14 mouse cellular contexts compared by ENCODE assay signal in genomic region chr2:168292041-168292440, GRCm38 (mm10). TPM values are rescaled to one million over a fixed set of nuclear protein-coding genes. Genes with fewer than 3 reads are reported as not detected.
DNase-seq lines count a peak whose midpoint lies in the region; ATAC-seq lines count a peak whose summit lies in the region.
"Had no signal": no experiment of that assay in that cellular context is flagged by ENCODE, and none has a peak within 500 bp of the region (broad histone marks: within the 10 kb centered on the region; RNA-seq: fewer than 3 reads in every experiment).

No protein-coding gene starts in this region.

- H3K4me3 ChIP-seq in heart, embryonic 14.5 days (ENCODE audit: control insufficient read depth in 1 of 2, insufficient read depth in 1 of 2, low read depth in 1 of 2, low read length in 2 of 2), result no peak overlapping the region
- no peak overlapping the region for H3K4me3 ChIP-seq in kidney, embryonic 16.5 days (ENCODE audit: low read length)
- H3K4me3 ChIP-seq in limb, embryonic 11.5 days (ENCODE audit: low read depth, low read length), result no peak overlapping the region
- H3K4me3 ChIP-seq: forebrain, embryonic 15.5 days; hindbrain, embryonic 12.5 days; lung, embryonic 15.5 days had no signal

- DNase-seq in heart, adult 18-20 months, result no peak
- DNase-seq in kidney, adult 9 months, result no peak
- peak; percentile 50 for DNase-seq in limb, embryonic 11.5 days (ENCODE audit: low spot score)
- DNase-seq in layer of hippocampus, postnatal 10 days (ENCODE audit: low spot score in 2 of 2), result no peak
- DNase-seq: kidney, adult 2 months; thymus, postnatal 14 days had no signal

- H3K36me3 ChIP-seq in heart, embryonic 14.5 days (ENCODE audit: control insufficient read depth, insufficient read depth, low read length), result no peaks in the 10 kb centered on the region
- no peaks in the 10 kb centered on the region for H3K36me3 ChIP-seq in kidney, embryonic 16.5 days (ENCODE audit: insufficient read depth, low read length)
- H3K36me3 ChIP-seq in limb, embryonic 11.5 days (ENCODE audit: control insufficient read depth, insufficient read depth, low read length), result no peaks in the 10 kb centered on the region
- H3K36me3 ChIP-seq: forebrain, embryonic 15.5 days; hindbrain, embryonic 12.5 days; lung, embryonic 15.5 days had no signal

- ATAC-seq in heart, embryonic 14.5 days (ENCODE audit: insufficient number of reproducible peaks, insufficient read depth, low FRiP score, low read depth), result no peak
- ATAC-seq in kidney, embryonic 16.5 days (ENCODE audit: low FRiP score, low TSS enrichment), result peak; percentile 54
- ATAC-seq in common myeloid progenitor, adult 5-6 weeks (replicated peaks; ENCODE audit: low read depth, poor library complexity, severe bottlenecking), result 0 out of 2 replicates have a peak, but pooled peaks have one; percentile 10
- no peak for ATAC-seq in limb, embryonic 11.5 days (ENCODE audit: insufficient number of reproducible peaks, low FRiP score, low TSS enrichment, low read depth)
- ATAC-seq: forebrain, embryonic 15.5 days had no signal

- H3K9me3 ChIP-seq in heart, embryonic 14.5 days (ENCODE audit: control insufficient read depth, low read length), result peaks cover 10% of the 10 kb centered on the region
- peaks cover 4% of the 10 kb centered on the region; the same call in 1 of the 2 replicates for H3K9me3 ChIP-seq in kidney, embryonic 16.5 days (ENCODE audit: low read length)
- no peaks in the 10 kb centered on the region; the same call in 1 of the 2 replicates for H3K9me3 ChIP-seq in limb, embryonic 11.5 days (ENCODE audit: control insufficient read depth, low read length)
- H3K9me3 ChIP-seq: forebrain, embryonic 15.5 days; hindbrain, embryonic 12.5 days had no signal

- no peak overlapping the region for H3K27ac ChIP-seq in heart, embryonic 14.5 days (replicated peaks in 1 of 2; ENCODE audit: control insufficient read depth in 1 of 2, insufficient read depth in 1 of 2, low read depth in 2 of 2, low read length in 2 of 2)
- no peak overlapping the region for H3K27ac ChIP-seq in kidney, embryonic 16.5 days (ENCODE audit: low read length)
- no peak overlapping the region for H3K27ac ChIP-seq in limb, embryonic 11.5 days (replicated peaks; ENCODE audit: low read depth, low read length)
- H3K27ac ChIP-seq: forebrain, embryonic 15.5 days; hindbrain, embryonic 12.5 days; lung, embryonic 15.5 days had no signal

- WGBS in heart, embryonic 14.5 days, result 15% methylated on average over 10 of the region's 10 CpGs
- WGBS in kidney, embryonic 16.5 days, result 2% methylated on average over 10 of the region's 10 CpGs
- WGBS in limb, embryonic 11.5 days, result 11% methylated on average over 10 of the region's 10 CpGs

- peaks cover 71% of the 10 kb centered on the region for H3K27me3 ChIP-seq in heart, embryonic 14.5 days (ENCODE audit: control insufficient read depth, insufficient read depth, low read length)
- no peaks in the 10 kb centered on the region for H3K27me3 ChIP-seq in kidney, embryonic 16.5 days (ENCODE audit: insufficient read depth, low read length)
- H3K27me3 ChIP-seq in limb, embryonic 11.5 days (ENCODE audit: control insufficient read depth, insufficient read depth, low read length), result no peaks in the 10 kb centered on the region
- H3K27me3 ChIP-seq: forebrain, embryonic 15.5 days; lung, embryonic 15.5 days had no signal

- H3K9ac ChIP-seq in heart, embryonic 14.5 days (ENCODE audit: low read length), result no peak overlapping the region
- H3K9ac ChIP-seq in kidney, embryonic 16.5 days (replicated peaks; ENCODE audit: low read length), result no peak overlapping the region
- no peak overlapping the region for H3K9ac ChIP-seq in limb, embryonic 11.5 days (ENCODE audit: low read length)
- H3K9ac ChIP-seq: forebrain, embryonic 15.5 days; hindbrain, embryonic 12.5 days; lung, embryonic 15.5 days had no signal

- peaks cover 9% of the 10 kb centered on the region in 2 experiments for H3K4me1 ChIP-seq in heart, embryonic 14.5 days (ENCODE audit: control insufficient read depth in 2 of 2, insufficient read depth in 2 of 2, low read length in 2 of 2)
- H3K4me1 ChIP-seq in kidney, embryonic 16.5 days (ENCODE audit: insufficient read depth, low read length), result peaks cover 14% of the 10 kb centered on the region
- H3K4me1 ChIP-seq in limb, embryonic 11.5 days (ENCODE audit: control insufficient read depth, insufficient read depth, low read length), result peaks cover 10% of the 10 kb centered on the region
- H3K4me1 ChIP-seq: forebrain, embryonic 15.5 days had no signal

- H3K4me2 ChIP-seq in heart, embryonic 14.5 days (ENCODE audit: low read length), result peak overlapping the region; percentile 14; the same call in 1 of the 2 replicates
- H3K4me2 ChIP-seq in kidney, embryonic 16.5 days (replicated peaks; ENCODE audit: low read depth, low read length), result no peak overlapping the region
- 0 out of 2 replicates have a peak overlapping the region, but pooled peaks have one; percentile 2 for H3K4me2 ChIP-seq in limb, embryonic 11.5 days (ENCODE audit: low read depth, severe bottlenecking)
- H3K4me2 ChIP-seq: forebrain, embryonic 15.5 days; hindbrain, embryonic 12.5 days; lung, embryonic 15.5 days had no signal

RNA-seq across cellular contexts. Expression of gene Kcng1, which starts 10.5 kb away (rescaled TPM):
- 0.36 TPM in 2 replicates for polyA plus RNA-seq in heart, embryonic 14.5 days (2014; fragmentation: Nextera tagmentation; extraction: Ambion mirVana)
- not detected for total RNA-seq in heart, adult 18-20 months (2021)
- polyA plus RNA-seq in kidney, embryonic 16.5 days (2015; fragmentation: Nextera tagmentation; extraction: Ambion mirVana), result 1.5 and 2.9 TPM in 2 replicates
- total RNA-seq in common myeloid progenitor, adult 5-6 weeks (2017), result 5.1 and 5.7 TPM in 2 replicates
- polyA plus RNA-seq in limb, embryonic 11.5 days (2014; fragmentation: Nextera tagmentation; extraction: Ambion mirVana), result 0.71 and 0.76 TPM in 2 replicates
- 10 to 100 TPM; 45.5 to 46.8 TPM for total RNA-seq in layer of hippocampus, postnatal 10 days (2021)
- total RNA-seq: liver, adult 2 months had no signal
- polyA plus RNA-seq: C2C12; liver, adult 2 months had no signal

Comparison
In these comparisons a context has a peak if more than half of its experiments do, and no peak if none do; other contexts are left out.
1. ATAC-seq: peak in kidney, embryonic 16.5 days (single experiment) and common myeloid progenitor, adult 5-6 weeks (single experiment); none in heart, embryonic 14.5 days (single experiment) and limb, embryonic 11.5 days (single experiment).